Mouse (Mus musculus): ENCODE measurements around the gene 2210016F16Rik.
A peak's percentile ranks its signal among the peaks of the same experiment; 100 is the strongest.

GRCm38 (mm10) chr13:58402744-58403110 is 17.7 kb upstream of the 2210016F16Rik start:
- TF ChIP-seq CTCF (IDR thresholded peaks at IDR 0.05; ENCODE audit: low read depth) (peak; percentile 22; the same call in 1 of the 2 replicates), EP300 (optimal IDR thresholded peaks at IDR 0.05) (no peak)

Data from stomach, postnatal 0 days (tissue).